Mouse (Mus musculus) gastrocnemius, adult 18-20 months (tissue): ENCODE data around the gene Gm49388. TPM values are rescaled to one million over a fixed set of nuclear protein-coding genes. Genes with fewer than 3 reads are reported as not detected.
"Not testable (repeated sequence)": the region's sequence is repeated elsewhere in the genome, so short reads cannot be mapped to it uniquely, and the experiment has no call there.

Experiments
- DNase-seq: peaks from one replicate; pipeline ENCODE4 v3.0.0; 2021; ENCODE audit warnings: low spot score
- total RNA-seq, 2 experiments: library from RNA; stranded (reverse); gene quantifications; 2 replicates each; pipeline ENCODE4 v1.2.3; 2021

The Gm49388 gene
- total RNA-seq, 2 experiments from 2014 or later: 0.78 to 2.0 TPM

- no peak for DNase-seq
These were observed 17.6 kb upstream of the Gm49388 start for GRCm38 (mm10) chr7:127767671-127768345.

GRCm38 (mm10) chr7:127768346-127768996, 16.9 kb upstream of the Gm49388 start:
- no peak for DNase-seq

- DNase-seq: peak; percentile 96
These were observed 16.3 kb upstream of the Gm49388 start for GRCm38 (mm10) chr7:127768997-127769593.

GRCm38 (mm10) chr7:127769651-127770038, 15.8 kb upstream of the Gm49388 start, which contains the start of gene Orai3:
Orai3 (plus strand) TSS chr7:127769815.
- DNase-seq: peak; percentile 90

- DNase-seq: no peak
These were observed 15.1 kb upstream of the Gm49388 start for GRCm38 (mm10) chr7:127770039-127770905.

GRCm38 (mm10) chr7:127771262-127771661, 14.1 kb upstream of the Gm49388 start:
- no peak for DNase-seq

GRCm38 (mm10) chr7:127772080-127772479, 13.3 kb upstream of the Gm49388 start:
- DNase-seq: no peak

- no peak for DNase-seq
These were observed 12.9 kb upstream of the Gm49388 start for GRCm38 (mm10) chr7:127772557-127772956.

GRCm38 (mm10) chr7:127773664-127774384, 11.6 kb upstream of the Gm49388 start:
- DNase-seq: peak; percentile 53

- DNase-seq: not testable (repeated sequence)
These were observed 9.6 kb upstream of the Gm49388 start for GRCm38 (mm10) chr7:127775837-127776236.

- DNase-seq: peak; percentile 89
These were observed 9.0 kb upstream of the Gm49388 start, which contains the start of gene Setd1a for GRCm38 (mm10) chr7:127776426-127776825. Setd1a (plus strand) TSS chr7:127776670.

- peak; percentile 96 for DNase-seq
These were observed 8.4 kb upstream of the Gm49388 start for GRCm38 (mm10) chr7:127776878-127777473.

- DNase-seq: peak; percentile 52
These were observed 7.7 kb upstream of the Gm49388 start for GRCm38 (mm10) chr7:127777474-127778266.

GRCm38 (mm10) chr7:127778350-127778749, 7.1 kb upstream of the Gm49388 start:
- DNase-seq: no peak

- DNase-seq: no peak
These were observed 11.9 kb downstream of the Gm49388 start for GRCm38 (mm10) chr7:127797076-127797845.

- DNase-seq: no peak
These were observed 13.2 kb downstream of the Gm49388 start for GRCm38 (mm10) chr7:127798591-127798990.

- no peak for DNase-seq
These were observed 13.8 kb downstream of the Gm49388 start for GRCm38 (mm10) chr7:127799211-127799610.

GRCm38 (mm10) chr7:127799738-127800137, 14.3 kb downstream of the Gm49388 start:
- DNase-seq: no peak
